In genomic region chr11:96534531-96534930, GRCm38 (mm10) we compare ENCODE assay signal across 20 mouse cellular contexts.
DNase-seq lines count a peak whose midpoint lies in the region; ATAC-seq and TF ChIP-seq lines count a peak whose summit lies in the region.
"Had no signal": no experiment of that assay in that cellular context is flagged by ENCODE, and none has a peak within 500 bp of the region (broad histone marks: within the 10 kb centered on the region; RNA-seq: fewer than 3 reads in every experiment).

No protein-coding gene starts in this region.

- intact Hi-C loops in left cerebral cortex, postnatal 36 days (cut with DNase I) = no loop called here

- H3K9me3 ChIP-seq in intestine, postnatal 0 days (ENCODE audit: control insufficient read depth) = no peaks in the 10 kb centered on the region
- no peaks in the 10 kb centered on the region for H3K9me3 ChIP-seq in intestine, embryonic 15.5 days
- H3K9me3 ChIP-seq in E14TG2a.4 (ENCODE audit: low read length) = 0 out of 2 replicates have a peak, but pooled peaks cover 4% of the 10 kb centered on the region
- H3K9me3 ChIP-seq: forebrain, embryonic 12.5 days; heart, embryonic 13.5 days; neural tube, embryonic 12.5 days had no signal

- H3K36me3 ChIP-seq in intestine, postnatal 0 days (ENCODE audit: control insufficient read depth, insufficient read depth) = no peaks in the 10 kb centered on the region
- no peaks in the 10 kb centered on the region for H3K36me3 ChIP-seq in intestine, embryonic 15.5 days
- no peaks in the 10 kb centered on the region for H3K36me3 ChIP-seq in E14TG2a.4 (ENCODE audit: insufficient read depth, low read length)
- H3K36me3 ChIP-seq: forebrain, embryonic 12.5 days; heart, embryonic 13.5 days; neural tube, embryonic 12.5 days had no signal

- 80% methylated on average over 2 of the region's 2 CpGs for WGBS in intestine, postnatal 0 days
- WGBS in intestine, embryonic 15.5 days = 76% methylated on average over 2 of the region's 2 CpGs

- peak; percentile 16 for DNase-seq in 416B (ENCODE audit: low read depth)
- no peak for DNase-seq in brain, embryonic 14.5 days (ENCODE audit: low read depth)
- no peak for DNase-seq in adrenal gland, adult (ENCODE audit: inconsistent age in 2 of 2, low spot score in 1 of 2)
- no peak for DNase-seq in left cerebral cortex, postnatal 36 days (ENCODE audit: low spot score in 2 of 2)
- DNase-seq: cerebellum, adult 11 months; cerebellum, postnatal 14 days; heart, postnatal 4 days; kidney, adult 9 months; layer of hippocampus, postnatal 36 days; liver; lung, adult 2 months; midbrain, embryonic 14.5 days; thymus, postnatal 4 days had no signal

- H3K4me1 ChIP-seq in intestine, postnatal 0 days (replicated peaks; ENCODE audit: control insufficient read depth, insufficient read depth, low read length) = no peaks in the 10 kb centered on the region
- 0 out of 2 replicates have a peak, but pooled peaks cover 2% of the 10 kb centered on the region for H3K4me1 ChIP-seq in intestine, embryonic 15.5 days (replicated peaks)
- H3K4me1 ChIP-seq in E14TG2a.4 (replicated peaks; ENCODE audit: low read depth, low read length) = no peaks in the 10 kb centered on the region
- H3K4me1 ChIP-seq: forebrain, embryonic 12.5 days; heart, embryonic 13.5 days had no signal

- no peak overlapping the region for H3K27ac ChIP-seq in intestine, postnatal 0 days (ENCODE audit: low read depth, low read length)
- no peak overlapping the region for H3K27ac ChIP-seq in intestine, embryonic 15.5 days
- H3K27ac ChIP-seq: forebrain, embryonic 12.5 days; heart, embryonic 13.5 days; macrophage; neural tube, embryonic 12.5 days had no signal

- TF ChIP-seq POLR2A in brain, embryonic 14.5 days (IDR thresholded peaks at IDR 0.05; ENCODE audit: borderline replicate concordance, extremely low read depth, insufficient read depth, insufficient read length, poor library complexity, severe bottlenecking) = no peak

- no peak for ATAC-seq in intestine, postnatal 0 days
- no peak for ATAC-seq in intestine, embryonic 15.5 days

- H3K9ac ChIP-seq in intestine, postnatal 0 days (ENCODE audit: low read depth, low read length) = no peak overlapping the region
- H3K9ac ChIP-seq in intestine, embryonic 15.5 days = no peak overlapping the region
- H3K9ac ChIP-seq: forebrain, embryonic 12.5 days; heart, embryonic 13.5 days; neural tube, embryonic 12.5 days had no signal

- H3K4me3 ChIP-seq in intestine, postnatal 0 days (ENCODE audit: low read depth, low read length) = no peak overlapping the region
- H3K4me3 ChIP-seq in intestine, embryonic 15.5 days (replicated peaks) = no peak overlapping the region
- no peak overlapping the region for H3K4me3 ChIP-seq in E14TG2a.4 (replicated peaks; ENCODE audit: low read length)
- H3K4me3 ChIP-seq: forebrain, embryonic 12.5 days; heart, embryonic 13.5 days; neural tube, embryonic 12.5 days had no signal

- no peak overlapping the region for H3K4me2 ChIP-seq in intestine, postnatal 0 days (replicated peaks; ENCODE audit: low read depth)
- H3K4me2 ChIP-seq in intestine, embryonic 15.5 days (replicated peaks) = no peak overlapping the region
- H3K4me2 ChIP-seq: forebrain, embryonic 12.5 days; heart, embryonic 13.5 days; neural tube, embryonic 12.5 days had no signal

- TF ChIP-seq CTCF in intestine, postnatal 0 days (IDR thresholded peaks at IDR 0.05; ENCODE audit: low read depth) = peak; percentile 31
- TF ChIP-seq CTCF in E14TG2a.4 (conservative IDR thresholded peaks at IDR 0.05; ENCODE audit: low read length) = peak; percentile 69
- peak; percentile 17; the same call in 1 of the 2 replicates for TF ChIP-seq CTCF in brain, embryonic 14.5 days (IDR thresholded peaks at IDR 0.05; ENCODE audit: borderline replicate concordance, extremely low read depth, insufficient read depth, insufficient read length)

- 0 out of 2 replicates have a peak, but pooled peaks cover 10% of the 10 kb centered on the region for H3K27me3 ChIP-seq in intestine, postnatal 0 days (replicated peaks; ENCODE audit: control insufficient read depth, insufficient read depth, low read length)
- no peaks in the 10 kb centered on the region; the same call in 1 of the 2 replicates for H3K27me3 ChIP-seq in intestine, embryonic 15.5 days (replicated peaks)
- 0 out of 2 replicates have a peak, but pooled peaks cover 3% of the 10 kb centered on the region for H3K27me3 ChIP-seq in E14TG2a.4 (ENCODE audit: insufficient read depth, low read length)
- H3K27me3 ChIP-seq: neural tube, embryonic 12.5 days had no signal

Comparison
In these comparisons a context has a peak if more than half of its experiments do, and no peak if none do; other contexts are left out.
1. CTCF ChIP-seq: peak in every context shown above with its lines; median percentile 69 in E14TG2a.4; 31 in intestine, postnatal 0 days; 17 in brain, embryonic 14.5 days.